Mouse (Mus musculus) bone marrow macrophage, adult 2 months (primary cell): Measurements from ENCODE around the gene Gm15023. TPM values are rescaled to one million over a fixed set of nuclear protein-coding genes. Genes with fewer than 3 reads are reported as not detected.
"Not testable (repeated sequence)": the region's sequence is repeated elsewhere in the genome, so short reads cannot be mapped to it uniquely, and the experiment has no call there.

Experiments
- H3K27ac ChIP-seq: 2 replicates; pipeline ENCODE4 v1.5.1; 2012; ENCODE audit warnings: low read depth, low read length; ENCODE audit not compliant: insufficient read depth
- H3K4me1 ChIP-seq: 2 replicates; pipeline ENCODE4 v1.6.1; 2012; ENCODE audit warnings: low read length; ENCODE audit not compliant: control insufficient read depth, insufficient read depth
- H3K4me3 ChIP-seq: 2 replicates; pipeline ENCODE4 v1.5.1; 2012; ENCODE audit warnings: mild to moderate bottlenecking, low read length, moderate library complexity; ENCODE audit not compliant: insufficient read depth
- CTCF ChIP-seq: IDR thresholded peaks from 2 replicates; pipeline ENCODE4 v1.5.1; 2012; ENCODE audit warnings: low read depth, mild to moderate bottlenecking, low read length, moderate library complexity
- POLR2A ChIP-seq: IDR thresholded peaks from 2 replicates; pipeline ENCODE4 v1.6.1; 2012; ENCODE audit warnings: mild to moderate bottlenecking, low read depth, low read length, borderline replicate concordance
- polyA plus RNA-seq: library from polyadenylated mRNA; stranded (reverse); fragments of >200 nt; gene quantifications from 2 replicates; pipeline ENCODE4 v1.2.4, GENCODE M21; 2012; ENCODE audit not compliant: missing spikeins, insufficient read depth, insufficient read length

The Gm15023 gene
- polyA plus RNA-seq, result not detected in 2 replicates

DNA sequence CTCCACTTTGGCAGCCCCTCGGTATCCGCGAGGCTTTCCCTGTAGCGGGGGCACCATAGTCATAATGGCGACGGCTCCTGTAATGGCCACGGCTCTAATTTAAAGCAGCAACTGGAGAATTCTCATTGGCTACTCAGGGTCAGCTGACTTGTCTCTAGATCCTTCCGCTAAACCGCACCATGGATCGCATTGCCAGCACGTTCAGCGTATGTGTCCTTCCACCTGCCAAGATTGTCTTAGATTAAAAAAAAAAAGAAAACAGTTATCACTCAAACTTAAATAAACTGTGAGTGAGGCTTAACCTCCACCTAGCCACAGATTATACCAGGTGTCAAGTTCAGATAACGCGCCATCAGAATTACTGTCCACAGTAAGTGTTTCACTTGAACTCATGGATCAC lies at the start of gene Gm15023:
Gene Gm15023, minus strand, starts transcription at position 101 of the 400 bp plus-strand sequence.
- not testable (repeated sequence) for H3K4me1 ChIP-seq, H3K4me3 ChIP-seq

DNA sequence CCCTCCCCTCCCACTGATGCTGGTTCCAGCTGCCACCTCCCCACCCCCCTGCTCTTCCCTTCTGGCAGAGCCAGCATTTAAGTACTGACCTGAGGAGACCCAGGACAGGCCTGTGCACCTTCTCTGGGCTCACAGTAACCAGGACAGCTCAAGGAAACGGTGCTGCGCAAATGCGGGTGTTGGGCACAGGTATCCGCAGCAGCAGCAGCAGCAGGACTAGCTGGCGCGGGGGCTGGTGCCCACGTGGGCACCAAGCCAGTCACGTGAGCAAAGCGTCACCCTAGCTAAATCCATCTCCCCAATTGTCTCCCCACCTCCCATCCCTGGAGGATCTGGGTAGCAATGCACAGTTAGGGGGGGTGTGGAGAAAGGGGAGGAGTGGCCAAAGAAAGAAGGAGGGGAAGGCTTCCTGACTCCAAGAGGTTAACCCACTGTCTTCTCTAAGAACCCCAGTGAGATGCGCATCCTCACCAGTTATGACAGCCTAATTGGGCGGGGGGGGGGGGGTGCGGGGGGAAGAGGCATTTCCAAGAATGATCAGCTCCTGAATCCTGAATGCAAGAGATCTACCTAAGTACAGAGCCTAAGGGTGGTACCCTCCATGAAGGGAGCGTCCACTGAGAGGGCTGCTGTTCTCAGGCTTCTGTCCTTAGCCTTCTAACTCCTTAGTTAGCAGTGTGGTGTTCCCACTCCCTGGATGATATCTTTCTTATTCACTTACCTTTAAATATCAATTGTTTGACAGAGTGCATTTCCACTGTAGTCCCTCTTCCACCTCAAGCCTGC lies 33.2 kb upstream of the Gm15023 start, which contains the start of gene Tceal6:
Gene Tceal6, minus strand, starts transcription at position 252 of the 786 bp plus-strand sequence.
- no peak within 1 kb of the TSS for H3K4me3 ChIP-seq
- H3K4me1 ChIP-seq, result no peaks in the 10 kb centered on the region
- TF ChIP-seq POLR2A, result no peak
- TF ChIP-seq CTCF, result no peak
- no peak within 1 kb of the TSS for H3K27ac ChIP-seq

More for the DNA sequence above, at the start of gene Gm15023:
- not testable (repeated sequence) for H3K27ac ChIP-seq

DNA sequence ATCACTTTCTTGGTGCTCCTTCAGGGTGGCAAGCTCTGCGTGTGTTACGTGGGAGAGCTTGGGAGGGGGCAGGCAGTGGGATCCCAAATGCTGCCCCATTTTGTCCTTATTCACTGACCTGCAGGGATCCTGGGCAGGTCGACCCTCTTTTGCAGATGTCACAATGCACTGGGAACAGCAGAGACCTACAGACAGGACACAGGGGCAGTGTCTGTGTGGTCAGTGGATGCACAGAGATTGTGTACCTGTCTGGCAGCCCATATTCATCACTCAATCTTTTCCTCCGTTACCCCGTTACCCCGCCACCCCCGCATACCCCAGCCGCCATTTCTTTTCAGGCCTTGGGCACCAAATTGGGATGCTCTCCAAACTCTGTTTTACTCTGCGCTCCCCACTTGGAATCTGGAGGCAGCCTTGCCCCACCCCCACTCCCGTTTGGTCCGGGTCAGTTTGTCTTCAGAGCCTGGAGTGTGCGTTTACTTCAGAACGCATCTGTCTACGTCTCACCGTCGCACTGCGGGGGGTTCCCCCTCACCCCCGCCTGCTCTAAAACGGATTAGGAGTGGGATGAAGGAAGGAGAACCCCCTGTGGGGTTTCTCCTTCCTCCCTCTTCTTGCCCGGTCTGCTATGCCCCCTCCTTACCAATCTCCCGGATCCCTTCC lies 32.5 kb upstream of the Gm15023 start:
- not testable (repeated sequence) for H3K4me3 ChIP-seq, H3K4me1 ChIP-seq, H3K27ac ChIP-seq

DNA sequence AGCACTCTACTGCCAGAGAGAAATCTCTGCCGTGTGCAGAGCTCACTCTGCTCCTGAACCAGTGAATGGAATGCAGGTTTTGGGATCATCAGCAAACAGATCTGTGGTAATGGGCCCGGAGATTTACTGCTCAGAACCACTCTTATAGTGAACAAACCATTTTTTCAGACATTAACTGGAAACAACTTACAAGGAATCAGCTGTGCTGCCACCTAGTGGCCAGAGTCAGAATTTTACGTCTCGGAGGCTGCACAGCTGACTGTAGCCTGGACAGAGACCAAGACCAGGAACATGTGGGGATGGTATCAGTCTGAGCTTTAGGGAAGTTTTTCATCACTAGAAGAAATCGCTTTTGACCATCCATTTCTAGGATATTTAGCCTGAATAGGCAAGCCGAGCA lies 12.5 kb upstream of the Gm15023 start:
- H3K27ac ChIP-seq, H3K4me3 ChIP-seq, H3K4me1 ChIP-seq: not testable (repeated sequence)

DNA sequence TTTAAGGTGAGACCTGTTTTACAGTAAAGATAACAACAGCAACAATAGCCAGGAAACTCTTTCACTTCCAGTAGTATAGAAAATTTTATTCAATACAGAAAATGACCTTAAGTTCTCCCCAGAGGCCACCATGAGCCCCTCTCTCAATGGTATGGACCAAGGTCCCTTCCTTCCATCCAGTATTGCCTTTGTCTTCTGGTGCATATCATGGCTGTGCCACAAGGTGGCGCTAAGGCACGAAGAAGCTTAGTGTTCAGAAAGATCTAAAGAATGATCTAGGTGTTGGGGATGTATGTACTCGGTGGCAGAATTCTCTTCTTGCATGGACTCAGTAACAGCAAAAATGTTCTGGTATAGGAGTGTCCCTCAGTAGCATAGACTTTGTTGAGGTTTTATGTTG lies 11.2 kb upstream of the Gm15023 start:
- not testable (repeated sequence) for H3K27ac ChIP-seq, H3K4me3 ChIP-seq, H3K4me1 ChIP-seq

Other genes starting within 250 kb of the Gm15023 start
- 0.47 and 0.73 TPM in 2 replicates for gene Nxf2, start 212.9 kb downstream of the Gm15023 start, polyA plus RNA-seq
- 5.6 and 6.4 TPM in 2 replicates for gene Zmat1, start 168.4 kb downstream of the Gm15023 start, polyA plus RNA-seq
- not detected in 2 replicates for gene Tceal6, start 33.1 kb upstream of the Gm15023 start, polyA plus RNA-seq
- not detected in 2 replicates for gene Pramel3, start 124.7 kb upstream of the Gm15023 start, polyA plus RNA-seq
- gene Gm5128, start 195.7 kb upstream of the Gm15023 start, polyA plus RNA-seq, result not detected in 2 replicates